Mouse (Mus musculus) hematopoietic stem cell, adult 5-6 weeks (primary cell): ENCODE data around the gene Tia1. TPM values are rescaled to one million over a fixed set of nuclear protein-coding genes. Genes with fewer than 3 reads are reported as not detected.

ENCODE experiments used
- ATAC-seq, 2 experiments: fragments of 125-278 bp in 1 of 2; replicated peaks in 1 of 2; 2 replicates each; pipeline ENCODE4 v1.8.0; 2016 to 2017; ENCODE audit warnings: inconsistent platforms in 2 of 2, mild to moderate bottlenecking in 2 of 2, moderate number of reproducible peaks in 2 of 2, low read depth in 1 of 2, moderate TSS enrichment in 1 of 2; ENCODE audit not compliant: low FRiP score in 2 of 2, poor library complexity in 2 of 2, severe bottlenecking in 2 of 2, insufficient read depth in 1 of 2, low TSS enrichment in 1 of 2
- total RNA-seq: library from RNA; stranded (forward); fragments of 172-1452, 232-1000 nt; gene quantifications from 2 replicates; pipeline ENCODE4 v1.2.3, GENCODE M21; 2017

Gene Tia1
- total RNA-seq, result 129 and 187 TPM in 2 replicates

- peak; percentile 94 to 96 for ATAC-seq
These were observed at the start of gene Tia1 for GRCm38 (mm10) chr6:86404100-86404861. Gene Tia1, plus strand, starts transcription at chr6:86404219.

GRCm38 (mm10) chr6:86354948-86355347 is 49.1 kb upstream of the Tia1 start:
- ATAC-seq, result no peak

GRCm38 (mm10) chr6:86356956-86357355 is 47.1 kb upstream of the Tia1 start:
- no peak for ATAC-seq

GRCm38 (mm10) chr6:86360691-86361090 is 43.3 kb upstream of the Tia1 start:
- no peak for ATAC-seq

GRCm38 (mm10) chr6:86361373-86361772 is 42.6 kb upstream of the Tia1 start:
- no peak for ATAC-seq

- ATAC-seq, result peak; percentile 44 to 59
These were observed 39.4 kb upstream of the Tia1 start for GRCm38 (mm10) chr6:86364442-86365141.

- peak; percentile 96 to 98 for ATAC-seq
These were observed 38.5 kb upstream of the Tia1 start, which contains the start of gene Fam136a for GRCm38 (mm10) chr6:86365371-86366124. Gene Fam136a, plus strand, starts transcription at chr6:86365646.

- ATAC-seq, result no peak
These were observed 37.7 kb upstream of the Tia1 start for GRCm38 (mm10) chr6:86366125-86366852.

GRCm38 (mm10) chr6:86366853-86367249 is 37.2 kb upstream of the Tia1 start:
- ATAC-seq, result no peak

GRCm38 (mm10) chr6:86368479-86368878 is 35.5 kb upstream of the Tia1 start:
- ATAC-seq, result no peak

- ATAC-seq, result no peak
These were observed 33.8 kb upstream of the Tia1 start for GRCm38 (mm10) chr6:86370093-86370713.

GRCm38 (mm10) chr6:86370764-86371339 is 33.2 kb upstream of the Tia1 start, which contains the start of gene Snrpg:
Gene Snrpg, plus strand, starts transcription at chr6:86371304.
- ATAC-seq, result peak in 1 of 2 experiments; percentile 14; a peak in 2 of 4 replicates

- ATAC-seq, result peak; percentile 96 to 97
These were observed 32.6 kb upstream of the Tia1 start for GRCm38 (mm10) chr6:86371340-86371911.

GRCm38 (mm10) chr6:86371950-86372516 is 32.0 kb upstream of the Tia1 start:
- ATAC-seq, result no peak

- ATAC-seq, result no peak
These were observed 30.5 kb upstream of the Tia1 start for GRCm38 (mm10) chr6:86373556-86373955.

- ATAC-seq, result no peak
These were observed 25.7 kb upstream of the Tia1 start for GRCm38 (mm10) chr6:86378341-86378740.
